Mouse (Mus musculus) gastrocnemius, postnatal 4 days (tissue): ENCODE results near the gene Fam133b. TPM values are rescaled to one million over a fixed set of nuclear protein-coding genes. Genes with fewer than 3 reads are reported as not detected.
"Not testable (repeated sequence)": the region's sequence is repeated elsewhere in the genome, so short reads cannot be mapped to it uniquely, and the experiment has no call there.

ENCODE experiments used
- DNase-seq, 2 experiments: peaks; one replicate each; pipeline ENCODE4 v3.0.0; 2021 to 2022; ENCODE audit warnings: low spot score in 2 of 2, mixed read lengths in 2 of 2
- total RNA-seq, 2 experiments: library from RNA; stranded (reverse); gene quantifications; 2 replicates each; pipeline ENCODE4 v1.2.3; 2021

Fam133b gene
- total RNA-seq, 2 experiments from 2014 or later: 26.9 to 33.7 TPM

GRCm38 (mm10) chr5:3516481-3517075 is 27.1 kb upstream of the Fam133b start:
- peak in 1 of 2 experiments; percentile 43 for DNase-seq

GRCm38 (mm10) chr5:3520493-3521359 is 22.9 kb upstream of the Fam133b start:
- no peak for DNase-seq

GRCm38 (mm10) chr5:3521741-3522140 is 21.9 kb upstream of the Fam133b start:
- DNase-seq: no peak

GRCm38 (mm10) chr5:3522826-3523225 is 20.8 kb upstream of the Fam133b start:
- no peak for DNase-seq

GRCm38 (mm10) chr5:3527041-3527691 is 16.5 kb upstream of the Fam133b start:
- no peak for DNase-seq

- DNase-seq: no peak
Observed at GRCm38 (mm10) chr5:3529585-3530189, 13.9 kb upstream of the Fam133b start.

GRCm38 (mm10) chr5:3532048-3532447 is 11.6 kb upstream of the Fam133b start:
- DNase-seq: not testable (repeated sequence)

GRCm38 (mm10) chr5:3536592-3537212 is 6.9 kb upstream of the Fam133b start:
- no peak for DNase-seq

GRCm38 (mm10) chr5:3538505-3539472 is 4.8 kb upstream of the Fam133b start:
- DNase-seq: no peak

- no peak for DNase-seq
Observed at GRCm38 (mm10) chr5:3541871-3542270, 1.8 kb upstream of the Fam133b start.

GRCm38 (mm10) chr5:3544480-3544769 is 792 bp downstream of the Fam133b start:
- no peak for DNase-seq

- no peak for DNase-seq
Observed at GRCm38 (mm10) chr5:3546226-3546625, 2.6 kb downstream of the Fam133b start.

- no peak for DNase-seq
Observed at GRCm38 (mm10) chr5:3551481-3551880, 7.8 kb downstream of the Fam133b start.

GRCm38 (mm10) chr5:3554198-3554597 is 10.6 kb downstream of the Fam133b start:
- no peak for DNase-seq

- no peak for DNase-seq
Observed at GRCm38 (mm10) chr5:3571266-3571665, 27.6 kb downstream of the Fam133b start, which contains the start of gene 1700109H08Rik. TSS of gene 1700109H08Rik (plus strand) at chr5:3571566.

- no peak for DNase-seq
Observed at GRCm38 (mm10) chr5:3574825-3575224, 31.2 kb downstream of the Fam133b start.

GRCm38 (mm10) chr5:3577939-3578338 is 34.3 kb downstream of the Fam133b start:
- DNase-seq: no peak

GRCm38 (mm10) chr5:3579066-3579465 is 35.4 kb downstream of the Fam133b start:
- no peak for DNase-seq

- peak; percentile 87 to 93 for DNase-seq
Observed at GRCm38 (mm10) chr5:3595693-3596398, 52.2 kb downstream of the Fam133b start, which contains the start of gene Pex1. TSS of gene Pex1 (plus strand) at chr5:3596066.
